Mouse (Mus musculus): Measurements from ENCODE around the gene Igfbp2. TPM values are rescaled to one million over a fixed set of nuclear protein-coding genes. Genes with fewer than 3 reads are reported as not detected.

The Igfbp2 gene
- polyA plus RNA-seq, 1 experiment from 2014 or later = 446 TPM

GRCm38 (mm10) chr1:72824707-72825101 lies 401 bp downstream of the Igfbp2 start:
- Histone ChIP-seq H3K36me3 (ENCODE audit: control insufficient read depth, insufficient read depth, low read length) (no peaks in the 10 kb centered on the region), H3K27me3 (replicated peaks; ENCODE audit: control insufficient read depth, insufficient read depth, low read length) (no peaks in the 10 kb centered on the region), H3K9ac (ENCODE audit: low read depth, low read length) (peak overlapping the region; percentile 78), H3K4me3 (ENCODE audit: low read depth, low read length) (peak overlapping the region; percentile 74), H3K27ac (replicated peaks; ENCODE audit: low read depth, low read length) (peak overlapping the region; percentile 79), H3K4me2 (ENCODE audit: low read depth, low read length) (peak overlapping the region; percentile 99), H3K4me1 (ENCODE audit: control insufficient read depth, insufficient read depth, low read length) (peaks cover 21% of the 10 kb centered on the region), H3K9me3 (ENCODE audit: control insufficient read depth, low read length) (no peaks in the 10 kb centered on the region)
- WGBS = under 1% methylated on average over 25 of the region's 37 CpGs
- ATAC-seq (ENCODE audit: low read depth) (peak; percentile 62), DNase-seq (ENCODE audit: low spot score) (no peak)

GRCm38 (mm10) chr1:72825286-72825685 lies 983 bp downstream of the Igfbp2 start:
- 0% methylated on average over 20 of the region's 20 CpGs for WGBS
- DNase-seq (ENCODE audit: low spot score) (peak; percentile 75), ATAC-seq (ENCODE audit: low read depth) (peak; percentile 39; the same call in 1 of the 2 replicates)
- peak overlapping the region; percentile 78 for H3K9ac ChIP-seq (ENCODE audit: low read depth, low read length)
- H3K27me3 ChIP-seq (replicated peaks; ENCODE audit: control insufficient read depth, insufficient read depth, low read length) = no peaks in the 10 kb centered on the region
- H3K36me3 ChIP-seq (ENCODE audit: control insufficient read depth, insufficient read depth, low read length) = no peaks in the 10 kb centered on the region
- peak overlapping the region; percentile 74 for H3K4me3 ChIP-seq (ENCODE audit: low read depth, low read length)
- H3K4me2 ChIP-seq (ENCODE audit: low read depth, low read length) = peak overlapping the region; percentile 99
- peaks cover 21% of the 10 kb centered on the region for H3K4me1 ChIP-seq (ENCODE audit: control insufficient read depth, insufficient read depth, low read length)
- H3K27ac ChIP-seq (replicated peaks; ENCODE audit: low read depth, low read length) = peak overlapping the region; percentile 79
- no peaks in the 10 kb centered on the region for H3K9me3 ChIP-seq (ENCODE audit: control insufficient read depth, low read length)

GRCm38 (mm10) chr1:72825921-72826320 lies 1.6 kb downstream of the Igfbp2 start:
- Histone ChIP-seq H3K27ac (replicated peaks; ENCODE audit: low read depth, low read length) (peak overlapping the region; percentile 79), H3K4me1 (ENCODE audit: control insufficient read depth, insufficient read depth, low read length) (peaks cover 21% of the 10 kb centered on the region), H3K4me2 (ENCODE audit: low read depth, low read length) (peak overlapping the region; percentile 99), H3K4me3 (ENCODE audit: low read depth, low read length) (peak overlapping the region; percentile 74), H3K9me3 (ENCODE audit: control insufficient read depth, low read length) (no peaks in the 10 kb centered on the region), H3K27me3 (replicated peaks; ENCODE audit: control insufficient read depth, insufficient read depth, low read length) (no peaks in the 10 kb centered on the region), H3K36me3 (ENCODE audit: control insufficient read depth, insufficient read depth, low read length) (peaks cover 5% of the 10 kb centered on the region), H3K9ac (ENCODE audit: low read depth, low read length) (peak overlapping the region; percentile 78)
- DNase-seq (ENCODE audit: low spot score) (no peak), ATAC-seq (ENCODE audit: low read depth) (no peak)
- WGBS = 10% methylated on average over 4 of the region's 4 CpGs

DNA sequence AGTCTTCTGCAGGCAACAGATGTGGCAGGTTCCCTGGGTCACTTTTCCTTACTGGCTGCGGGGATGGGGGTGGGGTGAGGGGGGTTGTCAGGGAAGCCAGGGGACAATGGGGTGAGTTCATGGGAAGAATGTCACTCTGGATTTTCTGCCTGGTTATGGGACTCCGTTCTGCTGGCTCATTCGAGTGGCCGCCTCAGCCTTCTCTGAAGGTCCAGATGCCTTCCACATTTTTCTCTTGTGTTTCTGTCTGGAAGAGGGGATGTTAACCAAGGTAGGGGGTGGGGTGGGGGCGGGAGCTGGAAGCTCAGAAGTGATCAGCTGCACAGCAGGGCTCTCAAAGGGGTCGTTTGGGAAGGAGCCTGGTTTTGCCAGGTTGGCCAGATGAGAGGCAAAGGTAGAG lies 2.1 kb downstream of the Igfbp2 start:
- Histone ChIP-seq H3K4me2 (ENCODE audit: low read depth, low read length) (peak overlapping the region; percentile 99), H3K4me3 (ENCODE audit: low read depth, low read length) (peak overlapping the region; percentile 74), H3K9me3 (ENCODE audit: control insufficient read depth, low read length) (0 out of 2 replicates have a peak, but pooled peaks cover 3% of the 10 kb centered on the region), H3K27ac (replicated peaks; ENCODE audit: low read depth, low read length) (peak overlapping the region; percentile 79), H3K27me3 (replicated peaks; ENCODE audit: control insufficient read depth, insufficient read depth, low read length) (no peaks in the 10 kb centered on the region), H3K36me3 (ENCODE audit: control insufficient read depth, insufficient read depth, low read length) (peaks cover 10% of the 10 kb centered on the region), H3K4me1 (ENCODE audit: control insufficient read depth, insufficient read depth, low read length) (peaks cover 21% of the 10 kb centered on the region), H3K9ac (ENCODE audit: low read depth, low read length) (peak overlapping the region; percentile 78)
- DNase-seq (ENCODE audit: low spot score) = peak; percentile 46
- WGBS = 5% methylated on average over 6 of the region's 6 CpGs
- ATAC-seq (ENCODE audit: low read depth) = no peak

DNA sequence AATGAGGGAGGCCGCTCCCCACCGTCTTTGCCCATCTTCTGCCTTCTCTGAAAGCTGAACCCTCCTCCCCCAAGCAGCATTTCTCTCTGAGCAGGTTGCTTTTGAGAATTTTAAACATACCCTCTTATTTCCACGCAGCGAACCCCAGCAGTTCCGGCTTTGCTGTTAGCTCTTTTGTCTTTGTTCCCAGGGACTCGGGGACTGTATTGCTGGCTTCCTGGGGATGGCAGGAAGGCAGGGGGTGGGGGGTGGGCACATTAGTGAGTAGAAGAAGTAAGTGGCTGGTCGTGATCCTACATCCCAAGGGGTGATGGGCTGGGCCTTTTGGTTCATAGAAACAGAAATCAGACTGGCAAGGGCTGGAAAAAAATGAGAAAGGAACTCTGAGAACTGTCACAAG lies 2.6 kb downstream of the Igfbp2 start:
- H3K9ac ChIP-seq (ENCODE audit: low read depth, low read length) = peak overlapping the region; percentile 78

GRCm38 (mm10) chr1:72827411-72828315 lies 3.4 kb downstream of the Igfbp2 start:
- 26% methylated on average over 12 of the region's 12 CpGs for WGBS
- peaks cover 26% of the 10 kb centered on the region for H3K4me1 ChIP-seq (ENCODE audit: control insufficient read depth, insufficient read depth, low read length)
- peak overlapping the region; percentile 79; the same call in 1 of the 2 replicates for H3K27ac ChIP-seq (replicated peaks; ENCODE audit: low read depth, low read length)
- peaks cover 14% of the 10 kb centered on the region for H3K36me3 ChIP-seq (ENCODE audit: control insufficient read depth, insufficient read depth, low read length)
- H3K9ac ChIP-seq (ENCODE audit: low read depth, low read length) = peak overlapping the region; percentile 78
- H3K9me3 ChIP-seq (ENCODE audit: control insufficient read depth, low read length) = 0 out of 2 replicates have a peak, but pooled peaks cover 3% of the 10 kb centered on the region
- peak overlapping the region; percentile 99 for H3K4me2 ChIP-seq (ENCODE audit: low read depth, low read length)
- H3K27me3 ChIP-seq (replicated peaks; ENCODE audit: control insufficient read depth, insufficient read depth, low read length) = no peaks in the 10 kb centered on the region
- H3K4me3 ChIP-seq (ENCODE audit: low read depth, low read length) = peak overlapping the region; percentile 74
- ATAC-seq (ENCODE audit: low read depth) = peak; percentile 23
- DNase-seq (ENCODE audit: low spot score) = no peak

More for the DNA sequence above, 2.6 kb downstream of the Igfbp2 start:
- peaks cover 11% of the 10 kb centered on the region for H3K36me3 ChIP-seq (ENCODE audit: control insufficient read depth, insufficient read depth, low read length)
- H3K27ac ChIP-seq (replicated peaks; ENCODE audit: low read depth, low read length) = peak overlapping the region; percentile 79
- no peaks in the 10 kb centered on the region for H3K27me3 ChIP-seq (replicated peaks; ENCODE audit: control insufficient read depth, insufficient read depth, low read length)
- DNase-seq (ENCODE audit: low spot score) (no peak), ATAC-seq (ENCODE audit: low read depth) (no peak)
- H3K4me2 ChIP-seq (ENCODE audit: low read depth, low read length) = peak overlapping the region; percentile 99
- peaks cover 21% of the 10 kb centered on the region for H3K4me1 ChIP-seq (ENCODE audit: control insufficient read depth, insufficient read depth, low read length)
- H3K4me3 ChIP-seq (ENCODE audit: low read depth, low read length) = peak overlapping the region; percentile 74
- WGBS = 5% methylated on average over 7 of the region's 7 CpGs
- H3K9me3 ChIP-seq (ENCODE audit: control insufficient read depth, low read length) = 0 out of 2 replicates have a peak, but pooled peaks cover 3% of the 10 kb centered on the region

DNA sequence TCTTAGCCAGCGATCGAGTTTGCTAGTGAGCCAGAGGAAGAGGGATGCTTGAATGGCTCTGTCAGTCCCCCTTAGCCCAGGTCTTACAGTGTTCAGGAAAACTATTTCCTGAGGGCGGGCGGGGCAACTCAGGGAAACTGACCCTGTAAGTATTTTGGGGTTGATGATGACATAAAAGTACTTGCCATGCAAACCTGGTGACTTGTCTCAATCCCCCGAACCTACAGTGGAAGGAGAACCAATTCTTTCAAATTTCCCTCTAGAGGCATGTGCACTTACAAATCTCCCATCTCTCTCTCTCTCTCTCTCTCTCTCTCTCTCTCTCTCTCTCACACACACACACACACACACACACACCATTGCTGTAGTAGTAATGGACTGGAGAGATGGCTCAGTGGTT lies 4.5 kb downstream of the Igfbp2 start:
- no peak for ATAC-seq (ENCODE audit: low read depth)
- Histone ChIP-seq H3K36me3 (ENCODE audit: control insufficient read depth, insufficient read depth, low read length) (peaks cover 14% of the 10 kb centered on the region), H3K4me1 (ENCODE audit: control insufficient read depth, insufficient read depth, low read length) (peaks cover 36% of the 10 kb centered on the region), H3K27me3 (replicated peaks; ENCODE audit: control insufficient read depth, insufficient read depth, low read length) (no peaks in the 10 kb centered on the region), H3K9ac (ENCODE audit: low read depth, low read length) (no peak overlapping the region), H3K9me3 (ENCODE audit: control insufficient read depth, low read length) (0 out of 2 replicates have a peak, but pooled peaks cover 3% of the 10 kb centered on the region), H3K4me2 (ENCODE audit: low read depth, low read length) (no peak overlapping the region), H3K27ac (replicated peaks; ENCODE audit: low read depth, low read length) (no peak overlapping the region), H3K4me3 (ENCODE audit: low read depth, low read length) (no peak overlapping the region)
- 94% methylated on average over 5 of the region's 5 CpGs for WGBS
- DNase-seq (ENCODE audit: low spot score) = no peak

DNA sequence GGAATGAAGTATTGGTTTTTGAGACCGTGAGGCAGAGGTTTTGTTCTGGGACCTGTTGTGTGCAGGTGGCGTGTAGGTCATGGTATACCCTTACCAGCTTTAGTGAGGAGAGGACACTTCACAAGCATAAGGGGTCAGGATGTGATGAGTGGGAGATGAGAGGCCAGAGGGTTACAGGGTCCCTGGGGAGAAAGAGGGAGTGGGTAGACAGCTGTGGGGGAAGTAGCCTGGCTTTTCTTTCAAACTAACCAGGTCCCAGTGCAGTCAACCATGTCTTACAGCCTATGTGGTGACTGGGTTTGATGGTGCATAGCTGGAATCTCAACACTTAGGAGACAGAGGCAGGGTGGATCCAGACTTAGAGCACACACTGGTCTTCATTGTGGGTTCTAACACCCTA lies 6.2 kb downstream of the Igfbp2 start:
- 86% methylated on average over 2 of the region's 2 CpGs for WGBS
- no peak overlapping the region for H3K9ac ChIP-seq (ENCODE audit: low read depth, low read length)
- no peak overlapping the region for H3K27ac ChIP-seq (replicated peaks; ENCODE audit: low read depth, low read length)
- H3K36me3 ChIP-seq (ENCODE audit: control insufficient read depth, insufficient read depth, low read length) = peaks cover 14% of the 10 kb centered on the region
- H3K4me3 ChIP-seq (ENCODE audit: low read depth, low read length) = no peak overlapping the region
- 0 out of 2 replicates have a peak, but pooled peaks cover 3% of the 10 kb centered on the region for H3K9me3 ChIP-seq (ENCODE audit: control insufficient read depth, low read length)
- DNase-seq (ENCODE audit: low spot score) = no peak
- H3K4me1 ChIP-seq (ENCODE audit: control insufficient read depth, insufficient read depth, low read length) = peaks cover 33% of the 10 kb centered on the region
- no peak for ATAC-seq (ENCODE audit: low read depth)
- no peak overlapping the region for H3K4me2 ChIP-seq (ENCODE audit: low read depth, low read length)
- H3K27me3 ChIP-seq (replicated peaks; ENCODE audit: control insufficient read depth, insufficient read depth, low read length) = no peaks in the 10 kb centered on the region

All from embryonic facial prominence, embryonic 14.5 days (tissue).